ENCODE assay signal across 12 mouse cellular contexts in the genomic region with DNA sequence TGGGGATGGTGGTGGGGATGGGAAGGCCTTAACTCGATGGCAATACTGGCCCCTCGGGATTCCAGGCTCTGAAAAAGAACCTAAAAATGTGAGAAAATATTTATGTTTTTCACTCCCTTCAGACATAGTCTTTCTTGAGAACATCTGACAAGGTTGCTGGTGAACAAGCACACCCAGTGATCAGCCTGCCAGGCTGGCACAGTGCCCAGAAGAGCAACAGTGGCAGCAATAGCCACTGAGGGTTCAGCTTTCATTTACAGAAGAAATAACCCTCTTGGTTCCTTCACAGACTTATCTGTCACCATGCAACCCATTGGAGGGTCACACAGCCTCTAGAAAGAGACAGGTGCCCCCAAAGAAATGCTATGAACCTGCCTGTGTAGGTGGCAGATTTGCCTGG. TPM values are rescaled to one million over a fixed set of nuclear protein-coding genes. Genes with fewer than 3 reads are reported as not detected.
A peak's percentile ranks its signal among the peaks of the same experiment; 100 is the strongest.
DNase-seq lines count a peak whose midpoint lies in the region.
"Had no signal": no experiment of that assay in that cellular context is flagged by ENCODE, and none has a peak within 500 bp of the region (broad histone marks: within the 10 kb centered on the region; RNA-seq: fewer than 3 reads in every experiment).

No protein-coding gene starts in this region.

- peak; percentile 25 for DNase-seq in heart, postnatal 4 days
- DNase-seq in heart, adult 9 months (ENCODE audit: low spot score in 2 of 2), result no peak
- peak; percentile 27 for DNase-seq in right cerebral cortex, postnatal 4 days
- DNase-seq in right cerebral cortex, postnatal 25 days, result no peak
- peak; percentile 59 to 72 for DNase-seq in cerebellum, adult 18-20 months
- no peak for DNase-seq in layer of hippocampus, postnatal 25 days (ENCODE audit: extremely low spot score in 1 of 2, low spot score in 1 of 2)
- no peak for DNase-seq in thymus, postnatal 14 days
- DNase-seq: embryo, embryonic 11 days; gastrocnemius, adult 2 months; kidney, adult 8-10 months; thymus, adult 2 months had no signal

RNA-seq across cellular contexts. Expression of a gene that starts 39.9 kb away (rescaled TPM):
- total RNA-seq in heart, postnatal 4 days (2021), result 1 to 10 TPM in 1 of 2 experiments, under 1 TPM in 1; 0.90 to 1.0 TPM
- total RNA-seq in layer of hippocampus, postnatal 25 days (2021), result 10 to 100 TPM; 50.9 to 53.7 TPM
- total RNA-seq: megakaryocyte-erythroid progenitor cell, adult 5-6 weeks had no signal

Comparison
In these comparisons a context has a peak if more than half of its experiments do, and no peak if none do; other contexts are left out.
1. DNase-seq: peak in heart, postnatal 4 days (single experiment), right cerebral cortex, postnatal 4 days (single experiment) and cerebellum, adult 18-20 months (2 of 2); none in heart, adult 9 months (0 of 2), right cerebral cortex, postnatal 25 days (single experiment), layer of hippocampus, postnatal 25 days (0 of 2) and thymus, postnatal 14 days (single experiment).
2. RNA of a gene that starts 39.9 kb away (total RNA-seq): 50.9 to 53.7 TPM in layer of hippocampus, postnatal 25 days; 0.90 to 1.0 TPM in heart, postnatal 4 days; every median in the first group is over 10 times any median in the second.